Mouse (Mus musculus): ENCODE data around the gene Apoc1. TPM values are rescaled to one million over a fixed set of nuclear protein-coding genes. Genes with fewer than 3 reads are reported as not detected.

The Apoc1 gene
- total and polyA plus RNA-seq, 3 experiments = 0.35 TPM; not detected in 2

DNA sequence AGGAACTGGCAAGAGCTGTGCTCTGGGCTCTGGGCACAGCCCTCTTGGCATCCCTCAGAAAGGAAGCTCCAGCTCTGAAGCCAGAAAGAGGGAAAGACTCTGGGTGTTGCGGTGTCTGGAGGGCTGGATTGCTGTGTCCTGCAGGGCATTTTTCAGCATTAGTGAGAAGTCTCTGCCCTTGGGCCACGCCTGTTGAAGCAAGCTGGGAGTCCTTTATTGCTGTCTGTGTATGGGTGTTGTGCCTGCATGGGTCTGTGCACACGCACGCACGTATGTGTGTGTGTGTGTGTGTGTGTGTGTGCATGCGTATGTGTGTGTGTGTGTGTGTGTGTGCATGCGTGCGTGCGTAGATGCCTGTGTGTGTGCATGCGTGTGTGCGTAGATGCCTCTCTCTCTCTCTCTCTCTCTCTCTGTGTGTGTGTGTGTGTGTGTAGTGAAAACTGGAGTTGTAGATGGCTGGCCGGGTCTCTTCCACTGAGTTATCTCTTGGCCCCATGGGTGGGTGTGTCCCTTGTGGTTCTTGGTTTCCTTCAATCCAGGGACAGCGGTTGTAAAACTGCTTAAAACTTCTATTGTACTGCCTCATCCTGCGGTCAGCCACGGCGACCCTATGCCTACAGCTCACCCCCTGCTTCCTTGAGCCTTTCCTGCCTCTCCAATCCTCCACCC, 44.1 kb upstream of the Apoc1 start (continued):
- TF ChIP-seq CTCF (IDR thresholded peaks at IDR 0.05 in 2 of 3, conservative IDR thresholded peaks at IDR 0.05 in 1 of 3; ENCODE audit: control insufficient read depth in 1 of 3, insufficient read depth in 1 of 3, low read depth in 2 of 3, low read length in 3 of 3, poor library complexity in 1 of 3, severe bottlenecking in 1 of 3) = no peak
- TF ChIP-seq MEF2A (IDR thresholded peaks at IDR 0.05; ENCODE audit: extremely low read depth, insufficient replicate concordance, low read depth, low read length, poor library complexity, severe bottlenecking) = no peak
- no peak for TF ChIP-seq UBTF (IDR thresholded peaks at IDR 0.05; ENCODE audit: borderline replicate concordance, insufficient read depth, low read depth, low read length)
- TF ChIP-seq E2F4 (IDR thresholded peaks at IDR 0.05; ENCODE audit: borderline replicate concordance, low read depth, low read length) = no peak
- peak; percentile 58; the same call in 1 of the 2 replicates for TF ChIP-seq MXI1 (IDR thresholded peaks at IDR 0.05; ENCODE audit: low read depth, low read length)
- peak; percentile 88 for TF ChIP-seq TAL1 (IDR thresholded peaks at IDR 0.05; ENCODE audit: low read length)
- peak; percentile 43; the same call in 1 of the 2 replicates for TF ChIP-seq TBP (IDR thresholded peaks at IDR 0.05; ENCODE audit: low read depth, low read length)
- peak; percentile 91 for TF ChIP-seq GATA1 (IDR thresholded peaks at IDR 0.05; ENCODE audit: low read depth, low read length)
- no peak for TF ChIP-seq MAZ (IDR thresholded peaks at IDR 0.05; ENCODE audit: low read depth, low read length)
- TF ChIP-seq HCFC1 (IDR thresholded peaks at IDR 0.05; ENCODE audit: low read depth, low read length) = 0 out of 2 replicates have a peak, but pooled peaks have one; percentile 36
- peak; percentile 79 for TF ChIP-seq ETS1 (IDR thresholded peaks at IDR 0.05; ENCODE audit: low read depth, low read length)
- TF ChIP-seq POLR2AphosphoS5 (IDR thresholded peaks at IDR 0.05; ENCODE audit: borderline replicate concordance, low read depth, low read length) = no peak; the same call in 1 of the 2 replicates
- no peak for TF ChIP-seq MAX (IDR thresholded peaks at IDR 0.05; ENCODE audit: low read length)
- TF ChIP-seq CHD2 (IDR thresholded peaks at IDR 0.05; ENCODE audit: low read length) = no peak
- TF ChIP-seq POLR2AphosphoS2 (IDR thresholded peaks at IDR 0.05; ENCODE audit: low read length) = no peak
- TF ChIP-seq ELF1 (IDR thresholded peaks at IDR 0.05; ENCODE audit: low read depth, low read length) = no peak
- peak; percentile 88 to 92 for TF ChIP-seq EP300 (IDR thresholded peaks at IDR 0.05; ENCODE audit: low read depth in 1 of 2, low read length in 2 of 2)
- no peak for TF ChIP-seq USF2 (IDR thresholded peaks at IDR 0.05; ENCODE audit: borderline replicate concordance in 1 of 2, insufficient read depth in 1 of 2, low read depth in 1 of 2, low read length in 2 of 2)
- no peak for TF ChIP-seq MYC (IDR thresholded peaks at IDR 0.05; ENCODE audit: low read depth, low read length)

DNA sequence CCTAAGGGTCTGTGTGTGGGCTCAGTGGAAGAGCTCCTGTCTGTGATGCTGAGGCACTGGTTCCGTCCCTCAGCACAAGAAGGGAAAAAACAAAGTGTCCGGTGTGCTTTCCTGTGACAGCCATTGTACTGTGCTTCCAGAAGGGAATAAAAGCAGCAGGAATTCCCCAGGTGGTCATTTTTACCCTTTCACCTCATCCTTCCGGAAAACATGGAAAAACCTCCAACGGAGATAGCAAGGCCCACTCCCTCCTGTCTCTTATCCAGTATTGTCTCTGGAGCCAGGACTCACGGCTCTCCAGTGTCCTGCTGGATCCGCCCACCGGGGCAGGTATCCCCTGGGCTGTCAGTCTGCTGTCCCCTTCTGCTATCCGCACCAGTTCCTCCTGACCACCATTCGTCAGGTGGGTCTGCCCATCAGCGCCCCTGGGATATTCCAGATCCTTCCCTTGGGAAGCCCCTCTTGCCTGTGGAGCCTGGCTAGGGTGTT, 41.8 kb upstream of the Apoc1 start:
- no peak overlapping the region for H3K9ac ChIP-seq (ENCODE audit: control insufficient read depth, low read depth, low read length, poor library complexity, severe bottlenecking)
- DNase-seq (ENCODE audit: low read depth, low spot score) = no peak
- H3K27me3 ChIP-seq (ENCODE audit: control insufficient read depth in 1 of 2, insufficient read depth in 2 of 2, low read length in 2 of 2) = no peaks in the 10 kb centered on the region
- H3K79me2 ChIP-seq (ENCODE audit: control insufficient read depth, insufficient read depth, low read length, poor library complexity) = no peaks in the 10 kb centered on the region
- no peak overlapping the region for H3K4me3 ChIP-seq (ENCODE audit: control insufficient read depth in 1 of 2, insufficient read depth in 1 of 2, low read depth in 2 of 2, low read length in 2 of 2)
- peaks cover 0 to 12% of the 10 kb centered on the region in 2 experiments; a peak in 2 of 4 replicates for H3K36me3 ChIP-seq (ENCODE audit: control insufficient read depth in 1 of 2, insufficient read depth in 2 of 2, low read length in 2 of 2)
- no peak overlapping the region for H3K27ac ChIP-seq (ENCODE audit: control insufficient read depth, low read depth, low read length)
- TF ChIP-seq CHD2 (IDR thresholded peaks at IDR 0.05; ENCODE audit: low read length) = no peak
- TF ChIP-seq TAL1 (IDR thresholded peaks at IDR 0.05; ENCODE audit: low read length) = no peak
- TF ChIP-seq HCFC1 (IDR thresholded peaks at IDR 0.05; ENCODE audit: low read depth, low read length) = no peak
- TF ChIP-seq SMC3 (IDR thresholded peaks at IDR 0.05; ENCODE audit: low read depth, low read length) = no peak
- peaks cover 11 to 22% of the 10 kb centered on the region in 2 experiments for H3K4me1 ChIP-seq (ENCODE audit: control insufficient read depth in 1 of 2, insufficient read depth in 2 of 2, low read length in 2 of 2)
- H3K9me3 ChIP-seq (replicated peaks; ENCODE audit: insufficient read depth, low read length) = no peaks in the 10 kb centered on the region
